Mouse (Mus musculus): ENCODE data around the gene Pld5.

DNA sequence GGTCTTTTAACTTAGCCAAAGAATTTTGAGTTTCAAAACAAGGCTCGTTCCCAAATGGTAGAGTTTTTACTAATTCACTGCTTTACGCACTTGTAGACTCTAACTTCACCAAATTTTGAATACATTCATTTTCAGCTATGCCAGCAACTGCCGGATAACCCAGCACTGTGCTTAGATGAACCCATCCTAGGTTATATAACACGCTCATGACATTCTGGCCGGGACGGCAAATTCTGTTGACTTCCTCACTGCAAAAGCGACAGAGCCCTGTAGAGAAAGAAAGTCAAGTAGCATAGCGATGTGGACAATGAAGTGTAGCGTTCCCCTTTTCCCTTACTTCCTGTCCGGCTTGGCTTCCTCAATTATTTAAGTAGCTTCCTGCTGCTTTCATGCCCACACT, 51.3 kb downstream of the Pld5 start:
- TF ChIP-seq CTCF (IDR thresholded peaks at IDR 0.05; ENCODE audit: low read depth) (no peak), EP300 (IDR thresholded peaks at IDR 0.05; ENCODE audit: low read depth) (no peak)
